Mouse (Mus musculus): ENCODE measurements around the gene Zswim4.

GRCm38 (mm10) chr8:84202466-84202865 is 34.4 kb downstream of the Zswim4 start:
- TF ChIP-seq CTCF (conservative IDR thresholded peaks at IDR 0.05; ENCODE audit: low read length), result no peak
- no peak for TF ChIP-seq POU5F1 (IDR thresholded peaks at IDR 0.05; ENCODE audit: borderline replicate concordance, low read length)
